Mouse (Mus musculus) CD8-positive naive resting alpha-beta T cell, adult 2 months (primary cell): ENCODE data around the gene 4921539E11Rik.
A peak's percentile ranks its signal among the peaks of the same experiment; 100 is the strongest.

ENCODE experiments used
- DNase-seq, 2 experiments: peaks; one replicate each; pipeline ENCODE4 v3.0.0; 2022; ENCODE audit warnings: low read depth in 2 of 2, low spot score in 2 of 2

The 4921539E11Rik gene

GRCm38 (mm10) chr4:103247249-103247648 lies 43.4 kb downstream of the 4921539E11Rik start:
- DNase-seq, result no peak

GRCm38 (mm10) chr4:103232156-103232555 lies 58.5 kb downstream of the 4921539E11Rik start:
- DNase-seq, result no peak

- DNase-seq, result no peak
Observed at GRCm38 (mm10) chr4:103222854-103223253, 67.8 kb downstream of the 4921539E11Rik start.

GRCm38 (mm10) chr4:103221789-103222188 lies 68.9 kb downstream of the 4921539E11Rik start:
- DNase-seq, result no peak

- no peak for DNase-seq
Observed at GRCm38 (mm10) chr4:103219011-103219410, 71.7 kb downstream of the 4921539E11Rik start.

- no peak for DNase-seq
Observed at GRCm38 (mm10) chr4:103216046-103216445, 74.6 kb downstream of the 4921539E11Rik start.

- DNase-seq, result peak; percentile 53 to 60
Observed at GRCm38 (mm10) chr4:103214925-103215820, 75.5 kb downstream of the 4921539E11Rik start, which contains the start of gene Slc35d1. TSS of gene Slc35d1 (minus strand) at chr4:103215164.

GRCm38 (mm10) chr4:103214498-103214924 lies 76.2 kb downstream of the 4921539E11Rik start:
- peak; percentile 64 to 65 for DNase-seq

GRCm38 (mm10) chr4:103213859-103214497 lies 76.7 kb downstream of the 4921539E11Rik start:
- DNase-seq, result peak in 1 of 2 experiments; percentile 19

GRCm38 (mm10) chr4:103208553-103208952 lies 82.1 kb downstream of the 4921539E11Rik start:
- no peak for DNase-seq

GRCm38 (mm10) chr4:103203646-103204045 lies 87.0 kb downstream of the 4921539E11Rik start:
- no peak for DNase-seq

GRCm38 (mm10) chr4:103200046-103200445 lies 90.6 kb downstream of the 4921539E11Rik start:
- no peak for DNase-seq

GRCm38 (mm10) chr4:103199086-103199485 lies 91.6 kb downstream of the 4921539E11Rik start:
- no peak for DNase-seq

- DNase-seq, result no peak
Observed at GRCm38 (mm10) chr4:103197401-103197800, 93.3 kb downstream of the 4921539E11Rik start.

- no peak for DNase-seq
Observed at GRCm38 (mm10) chr4:103192421-103192820, 98.2 kb downstream of the 4921539E11Rik start.

- DNase-seq, result no peak
Observed at GRCm38 (mm10) chr4:103188786-103189640, 101.7 kb downstream of the 4921539E11Rik start.
